Mouse (Mus musculus) limb, embryonic 12.5 days (tissue): ENCODE data around the gene Gm10096. TPM values are rescaled to one million over a fixed set of nuclear protein-coding genes. Genes with fewer than 3 reads are reported as not detected.
"Not testable (repeated sequence)": the region's sequence is repeated elsewhere in the genome, so short reads cannot be mapped to it uniquely, and the experiment has no call there.

Source experiments
- ATAC-seq: fragments of 200-750 bp; cut with Nextera tagmentation; 2 replicates; pipeline ENCODE4 v1.8.0; 2017; ENCODE audit warnings: low read depth, moderate TSS enrichment; ENCODE audit not compliant: insufficient number of reproducible peaks, insufficient read depth, low FRiP score, low TSS enrichment
- H3K27ac ChIP-seq: fragments of 300-500 bp; sonication (generic); 2 replicates; pipeline ENCODE4 v1.5.1; 2016; ENCODE audit warnings: mild to moderate bottlenecking, moderate library complexity
- H3K27me3 ChIP-seq: fragments of 300-500 bp; sonication (generic); 2 replicates; pipeline ENCODE4 v1.6.1; 2016; ENCODE audit warnings: mild to moderate bottlenecking, moderate library complexity
- H3K36me3 ChIP-seq: fragments of 300-500 bp; sonication (generic); 2 replicates; pipeline ENCODE4 v1.6.1; 2016; ENCODE audit warnings: mild to moderate bottlenecking, moderate library complexity
- H3K4me1 ChIP-seq: fragments of 300-500 bp; sonication (generic); replicated peaks from 2 replicates; pipeline ENCODE4 v1.6.1; 2016
- H3K4me2 ChIP-seq: fragments of 300-500 bp; sonication (generic); 2 replicates; pipeline ENCODE4 v1.6.1; 2016; ENCODE audit warnings: mild to moderate bottlenecking, moderate library complexity
- H3K4me3 ChIP-seq: fragments of 300-500 bp; sonication (generic); replicated peaks from 2 replicates; pipeline ENCODE4 v1.5.1; 2016; ENCODE audit warnings: mild to moderate bottlenecking
- H3K9ac ChIP-seq: fragments of 300-500 bp; sonication (generic); replicated peaks from 2 replicates; pipeline ENCODE4 v1.6.1; 2016; ENCODE audit warnings: mild to moderate bottlenecking, moderate library complexity
- H3K9me3 ChIP-seq: fragments of 300-500 bp; sonication (generic); 2 replicates; pipeline ENCODE4 v1.6.1; 2016; ENCODE audit warnings: mild to moderate bottlenecking, moderate library complexity
- WGBS: fragments of 180-500 bp; shearing (Covaris S2); methylation state at CpG from one replicate; pipeline ENCODE4 v1.1.7; 2016; 5-methylcytosine and 5-hydroxymethylcytosine counted together
- polyA plus RNA-seq: library from polyadenylated mRNA; unstranded; fragments of >200 nt; fragmentation: Nextera tagmentation; extraction: Ambion mirVana; gene quantifications from 2 replicates; pipeline ENCODE4 v1.2.1, GENCODE M21; 2016

The Gm10096 gene
- polyA plus RNA-seq = not detected in 2 replicates

GRCm38 (mm10) chrX:28954602-28955001 is at the start of gene Gm10096:
Gene Gm10096, minus strand, starts transcription at chrX:28954702.
- not testable (repeated sequence) for H3K4me1 ChIP-seq, H3K4me3 ChIP-seq, H3K36me3 ChIP-seq, H3K9ac ChIP-seq, H3K27ac ChIP-seq, H3K9me3 ChIP-seq, ATAC-seq, H3K4me2 ChIP-seq, H3K27me3 ChIP-seq
- WGBS = no CpG with 5 or more reads among the region's 5 CpGs
